Mouse (Mus musculus) brain, embryonic 18.5 days (tissue): ENCODE measurements around the gene Ccdc88c.

Experiments used
- DNase-seq: peaks from one replicate; pipeline ENCODE4 v3.0.0-alpha.2; 2012; ENCODE audit warnings: low read depth, low spot score

Ccdc88c gene

GRCm38 (mm10) chr12:100997830-100998563, 30.9 kb downstream of the Ccdc88c start:
- no peak for DNase-seq

GRCm38 (mm10) chr12:100996378-100996898, 32.4 kb downstream of the Ccdc88c start:
- DNase-seq, result no peak

- no peak for DNase-seq
Observed at GRCm38 (mm10) chr12:100995607-100996377, 33.1 kb downstream of the Ccdc88c start.

DNA sequence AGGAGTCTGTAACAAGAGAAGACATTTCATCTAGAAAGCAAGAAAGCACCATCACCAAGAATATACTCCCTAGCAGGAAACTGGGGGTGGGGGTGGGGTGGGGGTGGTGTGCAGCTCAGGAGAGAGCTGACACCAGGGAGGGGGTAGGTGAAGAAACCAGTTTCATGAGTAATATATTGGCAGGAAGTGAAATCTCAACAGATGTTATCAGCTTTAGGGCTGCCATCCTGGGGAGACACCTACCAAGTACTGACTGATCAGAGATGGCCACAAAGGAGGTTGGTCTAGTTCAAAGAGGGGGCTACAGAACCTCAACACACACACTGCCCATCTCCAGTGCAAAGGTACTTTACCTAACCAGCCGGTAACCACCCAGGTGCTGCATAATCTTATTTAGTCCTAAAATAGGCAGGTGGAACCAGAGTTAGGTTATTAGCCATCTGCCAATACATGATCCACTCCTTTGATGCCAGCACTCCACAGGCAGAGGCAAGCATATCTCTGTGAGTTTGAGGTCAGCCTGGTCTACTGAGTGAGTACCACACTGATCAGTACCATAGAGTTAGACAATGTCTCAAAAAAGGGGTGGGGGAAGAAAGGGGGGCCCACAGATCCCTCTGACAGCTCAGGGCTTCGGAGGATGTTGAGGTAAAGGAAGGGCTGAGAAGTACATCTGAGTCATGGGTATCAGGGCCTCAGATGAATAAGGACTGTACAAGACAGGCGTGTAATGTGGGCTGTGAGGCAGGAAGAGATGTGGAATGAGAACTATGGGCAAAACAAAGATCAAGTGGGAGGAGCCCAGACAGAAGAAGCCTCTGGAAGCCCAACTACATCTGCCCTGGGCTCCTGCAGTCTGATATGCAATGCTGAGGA, 34.5 kb downstream of the Ccdc88c start:
- DNase-seq, result no peak

DNA sequence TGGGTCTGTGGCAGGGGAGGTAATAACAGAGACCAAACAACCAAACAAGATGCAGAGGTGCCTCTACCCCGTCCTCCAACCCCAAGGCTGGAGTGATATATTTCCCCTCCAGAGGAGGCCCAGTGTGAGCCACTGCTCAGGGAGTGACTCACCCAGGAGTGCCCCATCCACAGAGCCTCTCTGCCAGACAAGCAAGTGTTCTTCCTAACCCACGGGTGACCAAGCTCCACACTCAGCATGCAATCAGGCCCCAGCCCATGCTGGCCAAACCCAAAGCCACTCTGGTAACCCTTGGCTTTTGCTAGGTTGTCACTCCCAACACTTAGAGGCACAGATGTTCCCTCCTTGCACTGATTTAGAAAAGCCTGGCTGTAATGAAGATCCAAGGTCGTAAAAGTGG, 35.7 kb downstream of the Ccdc88c start:
- no peak for DNase-seq

- no peak for DNase-seq
Observed at GRCm38 (mm10) chr12:100992505-100992904, 36.4 kb downstream of the Ccdc88c start.

DNA sequence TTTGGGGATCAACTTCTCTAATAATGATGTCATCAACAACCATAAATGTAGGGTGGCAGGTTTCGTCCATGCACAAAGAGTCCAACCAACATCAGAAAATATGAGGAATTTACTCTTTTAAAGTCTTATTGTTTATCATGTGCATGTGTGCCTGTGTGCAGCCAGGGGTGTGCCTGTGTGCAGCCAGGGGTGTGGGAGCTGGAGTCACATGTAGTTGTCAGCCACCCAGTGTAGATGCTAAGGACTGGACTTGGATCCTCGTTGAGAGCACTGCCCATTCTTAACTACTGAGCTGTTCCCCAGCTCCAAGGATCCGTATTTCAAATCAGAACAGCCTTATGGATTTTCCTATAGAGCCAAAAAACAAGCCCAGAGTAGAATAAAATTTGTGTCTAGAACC, 37.7 kb downstream of the Ccdc88c start:
- DNase-seq, result no peak

GRCm38 (mm10) chr12:100990291-100990690, 38.6 kb downstream of the Ccdc88c start:
- DNase-seq, result no peak

GRCm38 (mm10) chr12:100989780-100990288, 39.0 kb downstream of the Ccdc88c start:
- DNase-seq, result no peak

DNA sequence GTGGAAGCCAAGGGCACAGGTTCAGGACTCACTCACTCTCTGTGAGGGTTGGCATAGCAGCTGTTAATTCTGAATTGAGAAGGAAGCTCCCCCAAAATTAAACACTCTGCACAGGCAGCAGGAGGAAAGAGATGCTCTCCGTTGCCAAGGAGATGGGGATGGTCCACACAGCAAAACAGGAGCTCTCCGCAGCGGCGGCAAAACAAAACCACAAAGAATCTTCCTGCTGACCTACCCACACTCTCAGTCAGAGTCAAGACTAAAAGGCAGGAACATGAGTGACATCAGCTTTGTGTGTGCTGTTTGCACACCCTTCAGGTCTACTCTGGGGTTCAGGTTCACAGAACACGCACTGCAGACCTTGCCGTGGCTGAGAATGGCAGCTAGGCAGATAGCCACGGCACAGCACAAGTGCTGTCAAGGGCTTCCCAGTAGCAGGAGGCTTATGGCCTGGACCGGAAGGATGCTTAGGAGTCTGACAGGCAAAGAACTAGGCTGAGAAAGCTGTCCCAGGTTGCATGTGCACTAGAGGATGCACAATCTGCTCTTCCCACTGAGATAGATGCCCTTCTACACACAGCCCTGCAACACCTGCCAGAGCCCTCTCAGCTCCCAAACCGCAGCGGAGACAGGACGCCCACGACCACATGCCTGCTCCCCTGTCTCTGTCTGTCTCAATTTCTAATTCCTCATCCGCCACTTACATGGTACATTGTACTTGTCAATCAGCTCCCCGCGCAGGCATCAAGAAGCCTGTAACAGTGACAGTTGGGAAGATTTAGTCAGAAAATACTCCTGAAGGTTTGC, 40.3 kb downstream of the Ccdc88c start:
- DNase-seq, result no peak

- DNase-seq, result no peak
Observed at GRCm38 (mm10) chr12:100986423-100986822, 42.4 kb downstream of the Ccdc88c start.

GRCm38 (mm10) chr12:100985793-100986157, 43.1 kb downstream of the Ccdc88c start:
- no peak for DNase-seq

- no peak for DNase-seq
Observed at GRCm38 (mm10) chr12:100985050-100985792, 43.6 kb downstream of the Ccdc88c start.

DNA sequence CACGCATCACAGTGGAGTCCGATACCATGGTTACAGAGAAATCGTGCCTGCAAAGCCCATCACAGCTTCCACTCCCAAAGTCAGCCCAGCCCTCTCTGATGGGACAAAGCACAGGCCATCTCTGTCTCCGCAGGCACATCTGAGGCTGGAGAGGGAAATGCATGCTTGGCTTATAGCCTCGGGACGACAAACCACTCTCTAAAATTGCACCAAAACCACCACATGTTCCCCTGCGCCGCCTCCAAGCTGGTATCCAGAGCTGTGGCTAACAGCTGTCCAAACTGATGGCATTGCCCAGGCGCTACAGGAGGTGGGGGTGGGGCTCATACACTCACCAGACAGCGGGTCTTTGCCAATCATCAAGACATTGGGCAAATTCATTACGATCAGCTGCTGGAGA, 45.3 kb downstream of the Ccdc88c start:
- DNase-seq, result no peak

- DNase-seq, result no peak
Observed at GRCm38 (mm10) chr12:100982217-100982616, 46.6 kb downstream of the Ccdc88c start.

- DNase-seq, result no peak
Observed at GRCm38 (mm10) chr12:100980551-100981008, 48.3 kb downstream of the Ccdc88c start.

DNA sequence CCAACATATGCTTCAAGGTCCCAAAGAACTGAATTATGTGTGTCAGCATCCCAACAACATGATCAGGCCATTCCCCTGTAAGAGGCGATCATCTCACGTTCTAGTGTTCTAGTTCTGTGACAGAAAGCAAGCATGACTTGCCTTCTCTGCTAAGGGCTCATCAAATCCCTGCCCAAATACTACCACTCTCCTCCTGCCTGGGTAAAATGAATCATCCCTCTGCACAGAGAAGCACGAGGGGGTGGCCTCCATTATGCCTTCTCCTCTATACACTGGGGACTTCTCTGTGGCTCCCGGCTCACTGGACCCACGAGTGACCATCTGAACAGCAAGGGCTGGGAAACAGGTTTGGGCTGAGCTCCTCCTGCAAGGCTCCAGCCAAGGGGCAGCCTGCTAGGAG, 49.2 kb downstream of the Ccdc88c start:
- no peak for DNase-seq

DNA sequence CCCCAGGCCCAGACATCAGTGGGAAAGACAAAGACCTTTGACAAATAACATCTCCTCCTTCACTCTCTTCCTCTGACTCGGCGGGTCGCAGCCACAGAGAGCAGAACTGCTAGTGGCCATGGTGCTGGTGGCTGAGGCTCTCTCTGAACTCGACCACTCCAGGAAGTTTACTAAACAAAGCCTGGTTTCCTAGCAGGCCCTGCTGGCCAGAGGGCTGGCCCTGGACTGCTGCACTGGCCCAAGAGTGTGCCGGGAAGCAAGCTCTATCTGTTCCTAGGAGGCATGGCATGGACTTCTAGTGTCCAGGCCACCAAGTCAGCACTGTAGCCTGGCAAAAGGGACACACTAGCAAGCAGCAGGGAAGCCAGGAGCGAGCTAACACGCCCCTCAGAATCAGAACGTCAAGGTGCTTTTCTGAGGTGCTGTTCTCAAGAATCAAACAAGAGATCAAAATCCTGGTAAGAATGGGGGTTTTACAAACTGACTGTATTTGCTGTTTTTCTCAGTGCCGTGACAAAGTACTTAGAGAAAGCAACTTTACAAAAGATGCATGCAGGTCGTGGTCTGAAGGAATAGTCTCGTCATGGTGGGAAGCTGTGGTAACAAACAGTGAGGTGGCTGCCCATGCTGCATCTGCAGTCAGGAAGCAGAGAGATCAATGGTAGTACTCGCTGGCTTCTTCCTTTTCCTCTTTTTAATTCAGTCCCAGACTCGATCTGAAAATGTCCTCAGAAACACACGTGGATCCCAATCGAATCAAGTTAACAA, 50.7 kb downstream of the Ccdc88c start:
- DNase-seq, result no peak

GRCm38 (mm10) chr12:100977551-100977950, 51.3 kb downstream of the Ccdc88c start:
- no peak for DNase-seq
